Mouse (Mus musculus) retina, embryonic 14.5 days (tissue): Measurements from ENCODE around the gene Glra1.
"Not testable (repeated sequence)": the region's sequence is repeated elsewhere in the genome, so short reads cannot be mapped to it uniquely, and the experiment has no call there.

Experiments used
- DNase-seq: peaks from one replicate; pipeline ENCODE4 v3.0.0-alpha.2; 2015; ENCODE audit warnings: low spot score

Gene Glra1

DNA sequence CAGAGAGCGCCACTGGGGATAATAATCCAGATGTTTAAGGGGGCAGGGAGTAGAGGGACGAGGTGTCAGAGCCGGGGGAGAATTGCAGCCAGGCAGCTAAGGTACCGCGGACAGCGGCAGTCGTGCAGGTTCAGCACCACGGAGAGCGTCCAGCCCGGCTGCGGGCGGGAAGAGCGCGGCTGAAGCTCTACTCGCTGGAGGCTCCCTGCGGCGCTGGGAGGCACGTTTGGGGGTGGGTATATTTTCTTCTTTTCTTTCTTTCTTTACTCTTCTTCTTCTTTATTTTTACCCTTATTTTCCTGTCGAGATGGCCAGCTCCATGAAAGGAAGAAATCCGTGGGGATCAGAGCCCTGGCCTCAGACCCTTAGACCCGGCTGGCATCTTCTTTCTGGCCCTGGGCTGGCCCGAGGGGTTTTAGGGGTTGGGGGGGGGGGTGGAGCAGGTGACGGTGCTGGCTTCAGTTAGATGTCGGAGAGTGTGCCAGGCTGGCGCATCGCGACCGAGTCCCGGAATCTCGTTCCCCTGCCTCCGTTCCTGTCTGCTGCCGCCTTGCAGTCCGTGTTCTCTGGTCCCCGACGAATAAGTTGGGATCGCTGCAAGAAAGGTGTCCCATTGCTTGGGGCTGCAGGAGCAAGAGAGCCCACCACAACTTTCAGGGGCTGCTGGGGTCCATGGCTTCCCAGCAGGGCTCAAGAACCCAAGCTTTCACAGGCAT lies at the start of gene Glra1:
Gene Glra1, minus strand, starts transcription at position 391 of the 716 bp plus-strand sequence.
- DNase-seq, result peak; percentile 85

- no peak for DNase-seq
These were observed 29.0 kb upstream of the Glra1 start for GRCm38 (mm10) chr11:55636961-55637360.

DNA sequence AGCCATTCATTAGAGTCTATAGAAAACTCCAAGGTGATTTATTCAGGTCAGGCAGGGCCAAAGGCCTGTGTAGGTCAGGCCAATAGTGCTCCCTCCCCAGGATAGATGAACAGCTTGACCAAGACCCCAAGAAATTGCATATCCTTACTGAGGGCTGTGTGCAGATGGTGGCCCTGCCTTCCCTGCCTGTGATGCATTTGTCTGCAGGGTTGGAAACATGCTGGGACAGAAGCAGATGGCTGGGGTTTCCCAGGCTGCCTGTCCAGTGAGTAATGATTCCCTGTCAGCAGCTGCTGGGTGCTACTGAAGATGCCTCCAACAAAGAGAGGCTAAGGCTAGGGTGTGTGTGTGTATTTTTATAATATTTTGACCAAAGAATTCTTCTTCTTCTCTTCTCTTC lies 25.9 kb upstream of the Glra1 start:
- DNase-seq, result peak; percentile 17

DNA sequence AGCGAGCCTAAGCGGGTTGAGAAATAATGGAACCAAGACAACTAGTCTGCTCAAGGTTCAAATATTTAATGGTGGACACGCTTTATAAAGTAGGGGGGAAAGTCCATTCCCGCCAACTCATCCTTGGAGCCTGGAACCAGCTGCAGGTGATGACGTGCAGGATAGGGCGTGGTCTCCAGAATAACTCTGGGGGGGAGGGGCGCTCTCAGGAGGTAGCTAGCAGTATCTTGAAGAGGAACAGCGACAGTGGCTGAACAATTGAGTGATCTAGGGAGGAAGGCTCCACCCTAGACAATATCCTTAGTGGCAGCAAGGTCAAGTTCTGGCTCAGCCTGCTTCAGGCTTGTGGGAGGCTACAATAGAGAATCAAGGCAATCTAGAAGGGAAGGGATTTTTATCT lies 6.6 kb upstream of the Glra1 start:
- not testable (repeated sequence) for DNase-seq

GRCm38 (mm10) chr11:55608524-55608920 lies 524 bp upstream of the Glra1 start:
- DNase-seq, result peak; percentile 35

DNA sequence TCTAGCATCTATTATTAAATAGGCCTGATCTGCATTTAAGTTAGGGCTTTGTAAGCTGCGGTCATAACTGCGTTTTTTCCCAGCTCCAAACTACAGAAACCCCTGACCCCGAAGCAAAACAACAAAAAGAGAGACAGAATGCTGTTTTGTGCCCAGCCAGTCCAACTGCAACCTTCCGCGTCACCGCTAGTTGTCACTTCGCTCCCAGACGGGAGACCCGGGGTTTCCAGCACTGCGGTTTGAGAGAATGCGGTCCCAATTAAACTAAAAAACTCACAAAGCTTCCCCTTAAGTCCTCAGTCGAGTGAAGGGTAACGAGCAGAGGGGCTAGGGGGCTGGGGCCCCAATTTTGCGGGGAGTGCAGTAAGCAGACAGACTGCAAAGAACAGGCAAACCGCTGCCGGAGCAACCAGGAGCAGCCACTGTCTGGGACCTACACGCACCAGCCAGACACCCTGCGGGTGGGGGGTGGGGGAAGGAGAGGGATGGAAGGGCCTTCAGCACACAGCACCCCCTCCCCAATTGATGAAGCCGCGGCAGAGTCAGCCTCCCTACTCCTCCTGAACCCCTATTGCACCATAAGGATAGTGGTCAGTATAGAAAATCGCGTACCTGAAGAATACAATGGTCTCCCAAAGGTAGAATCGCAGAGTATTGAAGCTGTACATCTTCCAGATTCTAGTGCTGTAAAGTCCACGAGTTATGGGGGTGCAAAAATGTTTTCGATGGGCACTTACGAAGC lies 761 bp downstream of the Glra1 start:
- peak; percentile 67 for DNase-seq

GRCm38 (mm10) chr11:55601447-55602065 lies 6.4 kb downstream of the Glra1 start:
- DNase-seq, result peak; percentile 33

DNA sequence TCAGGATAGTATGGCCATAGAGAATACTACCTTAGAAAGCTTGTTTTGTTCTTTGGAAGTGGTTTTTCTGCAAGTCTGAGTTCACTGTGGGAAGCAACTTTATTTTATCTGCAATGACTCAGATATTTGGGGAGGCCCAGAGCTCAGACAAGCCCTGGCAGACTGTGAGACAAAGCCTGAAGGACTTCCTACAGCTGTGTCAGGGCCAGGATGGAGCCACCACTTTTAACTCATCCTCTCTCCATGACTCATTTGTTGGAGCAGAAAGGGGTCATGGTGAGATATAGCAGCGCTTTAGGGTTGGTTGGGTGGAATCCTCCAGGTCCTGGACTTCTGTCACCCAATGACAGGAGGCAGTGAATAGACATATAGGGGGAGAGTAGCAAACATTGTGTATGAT lies 12.3 kb downstream of the Glra1 start:
- no peak for DNase-seq

DNA sequence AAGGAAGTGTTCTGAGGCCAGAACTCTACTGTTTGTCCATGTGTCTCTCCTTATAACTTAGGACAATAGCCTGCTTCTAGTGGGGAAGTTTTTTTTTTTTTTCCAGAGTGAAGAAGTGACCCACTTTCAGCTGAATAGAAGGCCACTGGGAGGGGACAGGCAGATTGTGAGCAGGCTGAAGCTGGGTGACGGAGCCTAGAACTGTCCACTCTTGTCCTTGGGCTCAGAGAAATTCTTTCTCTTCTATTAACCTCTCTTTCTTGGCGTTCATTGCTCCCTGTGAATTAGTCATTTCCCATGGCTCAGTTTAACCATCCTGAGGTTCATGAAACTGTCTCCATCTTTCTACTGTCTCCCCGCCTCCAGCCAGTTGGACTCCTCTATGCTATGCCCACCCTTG lies 13.6 kb downstream of the Glra1 start:
- DNase-seq, result peak; percentile 8

- DNase-seq, result no peak
These were observed 16.8 kb downstream of the Glra1 start for GRCm38 (mm10) chr11:55591194-55591593.

DNA sequence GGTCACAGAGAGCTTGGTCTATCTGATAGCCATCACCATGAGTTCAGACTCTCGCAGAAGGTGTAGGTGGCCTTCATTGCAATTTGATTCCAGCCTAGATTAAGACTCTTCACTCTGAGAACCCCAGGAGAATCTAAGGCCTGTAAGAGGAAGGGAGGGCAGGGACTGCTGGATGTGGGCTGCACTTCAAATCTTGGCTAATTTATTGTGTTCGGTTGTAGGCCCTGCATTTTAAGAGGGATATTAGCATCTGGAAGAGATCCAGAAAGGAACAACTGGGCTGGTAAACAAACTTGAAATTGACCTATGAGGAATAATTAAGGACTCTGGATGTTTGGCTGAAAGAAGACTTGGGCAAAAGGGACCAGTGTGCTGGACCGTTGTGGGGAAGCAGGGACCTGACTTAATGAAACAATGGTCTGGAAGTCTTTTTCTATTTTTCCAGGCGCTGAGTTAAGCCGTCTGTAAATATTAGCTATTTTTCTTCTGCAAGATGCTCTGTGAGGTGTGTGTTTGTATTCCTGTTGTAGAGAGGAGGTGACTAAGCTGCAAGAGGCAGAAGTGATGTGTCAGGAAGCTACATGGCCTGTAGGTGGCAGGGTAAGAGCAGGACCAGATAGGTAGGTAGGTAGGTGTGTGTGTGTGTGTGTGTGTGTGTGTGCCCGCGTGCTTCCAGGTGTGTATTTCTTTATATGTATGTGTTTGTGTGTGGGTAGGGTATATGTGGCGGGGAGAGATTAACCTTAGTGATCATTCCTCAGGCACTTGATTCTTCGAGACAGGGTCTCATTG lies 18.4 kb downstream of the Glra1 start:
- DNase-seq, result no peak

DNA sequence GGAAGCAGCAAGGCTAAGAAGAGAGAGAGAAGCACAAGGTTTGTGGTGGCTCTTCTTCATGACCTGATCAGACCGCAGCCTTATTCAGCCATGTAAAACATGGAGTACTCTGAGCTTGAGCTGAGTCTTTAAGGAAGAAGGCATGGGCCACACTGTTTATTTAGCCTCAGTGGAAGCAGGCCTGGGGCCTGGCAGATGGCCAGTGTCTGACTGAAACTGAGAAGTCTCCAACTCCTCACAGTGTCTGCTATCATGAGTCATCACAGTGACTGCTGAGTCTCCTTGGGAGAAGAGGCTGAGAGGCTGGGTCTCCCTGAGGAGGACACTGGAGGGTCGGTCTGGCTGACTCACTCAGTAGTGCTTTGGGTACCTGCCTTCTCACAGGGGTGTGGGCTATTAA lies 33.6 kb downstream of the Glra1 start:
- DNase-seq, result no peak

DNA sequence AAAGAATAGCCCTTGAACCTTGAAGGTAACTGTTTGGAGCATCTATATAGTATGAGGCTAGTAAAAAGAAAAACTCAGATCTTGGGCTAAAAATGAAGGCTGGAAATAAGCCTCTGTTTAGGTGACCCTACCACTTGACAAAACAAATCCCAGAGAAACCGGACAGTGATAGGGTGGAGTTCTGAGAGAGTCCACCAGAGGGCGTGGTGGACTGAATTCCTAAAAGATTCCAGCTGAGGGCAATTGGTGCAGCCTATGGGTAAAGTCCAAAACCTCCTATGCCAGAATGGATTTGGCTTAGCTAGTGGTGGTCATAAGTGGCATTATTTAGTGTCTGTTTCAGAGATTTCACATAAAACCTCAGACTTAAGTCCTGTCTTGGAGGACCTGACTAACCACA lies 36.9 kb downstream of the Glra1 start:
- peak; percentile 78 for DNase-seq

DNA sequence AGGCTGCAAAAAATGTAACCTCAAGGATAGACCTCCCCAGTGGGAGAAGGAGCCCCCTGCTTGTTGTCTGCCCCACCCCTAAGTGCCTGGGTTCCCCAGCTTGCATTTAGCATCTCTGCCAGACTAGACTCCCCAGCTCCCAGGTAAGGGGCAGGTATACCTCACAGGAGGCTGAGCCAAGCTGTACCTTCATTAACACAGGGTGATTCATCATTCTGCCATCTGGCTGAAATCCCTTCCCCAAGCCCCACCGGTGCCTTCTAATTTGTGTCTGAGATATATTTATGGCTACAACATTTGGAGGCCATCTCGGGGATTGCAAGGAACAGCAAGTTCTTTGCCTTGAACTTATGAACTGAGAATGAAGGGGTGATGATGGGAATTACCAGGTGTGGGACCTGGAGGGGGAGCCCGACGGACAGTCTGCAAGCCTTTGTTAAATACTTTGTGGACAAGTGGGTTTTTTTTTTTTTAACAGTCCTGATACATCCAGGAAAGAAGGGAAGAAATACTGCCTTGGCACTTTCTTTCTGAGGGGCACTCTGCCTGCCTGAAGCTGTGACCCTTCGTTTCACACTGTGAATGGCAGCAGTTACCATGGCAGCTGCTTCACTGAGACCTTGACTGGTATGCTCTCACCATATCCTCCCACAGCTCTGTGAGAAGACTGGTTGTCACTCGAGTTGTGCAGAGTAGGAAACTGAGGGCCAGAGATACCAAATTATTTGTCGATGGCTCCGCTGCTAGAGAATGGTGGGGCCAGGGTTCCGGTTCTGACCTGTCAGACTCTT lies 41.5 kb downstream of the Glra1 start:
- no peak for DNase-seq

- DNase-seq, result no peak
These were observed 62.3 kb downstream of the Glra1 start for GRCm38 (mm10) chr11:55545690-55546089.

GRCm38 (mm10) chr11:55542671-55543070 lies 65.3 kb downstream of the Glra1 start:
- DNase-seq, result no peak

DNA sequence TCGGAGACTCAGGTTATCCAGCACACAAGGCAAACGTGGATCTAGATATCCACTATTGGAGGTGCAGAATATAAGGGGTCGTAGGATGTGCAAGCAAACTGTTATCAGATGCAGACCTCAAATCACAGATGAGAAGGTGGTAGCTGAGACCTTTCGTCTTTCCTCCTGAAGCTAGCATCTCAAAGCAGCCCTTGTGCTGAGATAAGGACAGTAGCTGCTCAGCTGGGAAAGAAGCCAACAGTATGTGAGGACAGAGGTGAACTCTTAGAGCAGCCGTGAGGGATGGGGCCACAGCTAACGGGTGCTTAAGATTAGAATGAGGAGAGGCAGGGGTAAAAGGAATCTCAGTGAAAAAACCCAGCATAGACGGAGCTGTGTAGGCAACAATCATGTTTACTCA lies 65.9 kb downstream of the Glra1 start:
- no peak for DNase-seq

DNA sequence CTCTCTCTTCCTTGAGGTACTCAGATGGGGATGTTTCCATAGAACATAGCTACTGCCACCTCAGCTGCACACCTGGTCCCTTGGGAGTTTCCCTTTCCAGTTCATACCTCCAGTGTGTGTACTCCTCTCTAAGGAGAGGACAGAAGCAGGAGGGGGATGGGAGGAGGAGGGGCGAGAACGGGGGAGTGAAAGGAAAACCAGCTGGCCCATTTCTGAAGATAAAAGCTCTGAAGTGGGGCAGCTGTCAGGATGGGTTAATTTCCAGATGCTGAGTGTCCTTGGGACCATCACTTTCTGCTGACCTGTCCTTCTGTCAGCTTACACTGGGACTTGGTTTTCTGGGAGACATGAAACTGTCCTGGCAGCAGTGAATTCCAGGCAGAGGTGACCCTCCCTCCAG lies 73.2 kb downstream of the Glra1 start:
- peak; percentile 64 for DNase-seq

GRCm38 (mm10) chr11:55533378-55533777 lies 74.6 kb downstream of the Glra1 start:
- no peak for DNase-seq

GRCm38 (mm10) chr11:55530741-55531140 lies 77.3 kb downstream of the Glra1 start:
- DNase-seq, result no peak
